Mouse (Mus musculus) thymus, adult 2 months (tissue): Measurements from ENCODE around the gene Actn3. TPM values are rescaled to one million over a fixed set of nuclear protein-coding genes. Genes with fewer than 3 reads are reported as not detected.

Experiments used
- DNase-seq: peaks from one replicate; pipeline ENCODE4 v3.0.0; 2021
- H3K27ac ChIP-seq: fragments of 200-500 bp; 2 replicates; pipeline ENCODE4 v1.5.1; 2012; ENCODE audit warnings: low read length, control low read depth; ENCODE audit not compliant: control insufficient read depth, insufficient read depth
- H3K27me3 ChIP-seq: fragments of 200-500 bp; 2 replicates; pipeline ENCODE4 v1.6.1; 2012; ENCODE audit warnings: mild to moderate bottlenecking, low read length, moderate library complexity, mixed read lengths; ENCODE audit not compliant: control insufficient read depth, insufficient read depth
- H3K36me3 ChIP-seq: fragments of 200-500 bp; 2 replicates; pipeline ENCODE4 v1.6.1; 2012; ENCODE audit warnings: mild to moderate bottlenecking, low read length, moderate library complexity; ENCODE audit not compliant: control insufficient read depth, insufficient read depth
- H3K4me1 ChIP-seq: fragments of 200-500 bp; replicated peaks from 2 replicates; pipeline ENCODE4 v1.6.1; 2012; ENCODE audit warnings: low read length; ENCODE audit not compliant: control insufficient read depth, insufficient read depth
- H3K4me3 ChIP-seq: fragments of 200-500 bp; 2 replicates; pipeline ENCODE4 v1.5.1; 2012; ENCODE audit warnings: mild to moderate bottlenecking, low read length, control low read depth, moderate library complexity; ENCODE audit not compliant: control insufficient read depth, insufficient read depth
- CTCF ChIP-seq: fragments of 200-500 bp; IDR thresholded peaks from 2 replicates; pipeline ENCODE4 v1.5.1; 2012; ENCODE audit warnings: mild to moderate bottlenecking, control low read depth, low read length, moderate library complexity, borderline replicate concordance; ENCODE audit not compliant: control insufficient read depth, poor library complexity, insufficient read depth; ENCODE audit errors: extremely low read depth
- POLR2A ChIP-seq: fragments of 200-500 bp; IDR thresholded peaks from 2 replicates; pipeline ENCODE4 v1.6.1; 2012; ENCODE audit warnings: mild to moderate bottlenecking, low read length, control low read depth, moderate library complexity; ENCODE audit not compliant: control insufficient read depth, poor library complexity, insufficient read depth; ENCODE audit errors: extremely low read depth
- WGBS: fragments of 180-500 bp; shearing (Covaris S2); methylation state at CpG from one replicate; pipeline ENCODE4 v1.1.7; 2018; 5-methylcytosine and 5-hydroxymethylcytosine counted together
- polyA plus RNA-seq: library from polyadenylated mRNA; depleted of rRNA; stranded (reverse); fragments of >200 nt; gene quantifications from 2 replicates; pipeline ENCODE4 v1.2.3, GENCODE M21; 2012

Gene Actn3
- polyA plus RNA-seq, 1 experiment: 11.8 TPM

DNA sequence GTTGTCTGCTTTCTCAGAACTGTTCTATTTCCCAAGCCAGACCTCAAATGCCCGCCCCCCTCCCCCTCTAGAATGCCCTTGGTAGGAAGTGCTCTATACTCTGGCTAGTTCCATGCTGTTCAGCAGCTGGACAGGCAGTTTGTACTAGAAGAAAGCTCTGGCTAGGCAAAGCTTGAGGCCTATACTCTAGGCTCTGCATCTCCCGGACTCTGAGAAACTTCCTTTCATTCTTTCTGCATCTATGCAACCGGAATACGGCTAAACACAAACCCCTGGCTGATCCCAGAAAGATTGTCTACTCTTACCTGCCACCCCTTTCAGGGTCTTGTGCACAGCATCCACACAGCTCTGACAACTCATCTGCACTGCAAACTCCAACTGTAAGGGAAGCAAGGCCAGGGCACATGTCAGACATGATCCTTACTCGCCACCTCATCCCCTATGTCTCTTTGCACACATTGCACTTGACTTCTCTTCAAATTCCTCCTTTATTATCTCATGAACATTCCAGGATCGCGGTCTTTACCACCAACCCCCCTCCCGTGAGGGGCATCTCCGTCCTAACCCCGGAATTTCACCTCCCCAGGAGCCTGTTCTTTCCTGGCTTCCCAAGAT lies 39.1 kb downstream of the Actn3 start:
- Histone ChIP-seq H3K4me3 (peak overlapping the region; percentile 75), H3K36me3 (no peaks in the 10 kb centered on the region), H3K27ac (no peak overlapping the region), H3K27me3 (no peaks in the 10 kb centered on the region; the same call in 1 of the 2 replicates), H3K4me1 (peaks cover 15% of the 10 kb centered on the region)
- 29% methylated on average over 10 of the region's 10 CpGs for WGBS
- no peak for TF ChIP-seq CTCF
- TF ChIP-seq POLR2A: no peak
- no peak for DNase-seq

DNA sequence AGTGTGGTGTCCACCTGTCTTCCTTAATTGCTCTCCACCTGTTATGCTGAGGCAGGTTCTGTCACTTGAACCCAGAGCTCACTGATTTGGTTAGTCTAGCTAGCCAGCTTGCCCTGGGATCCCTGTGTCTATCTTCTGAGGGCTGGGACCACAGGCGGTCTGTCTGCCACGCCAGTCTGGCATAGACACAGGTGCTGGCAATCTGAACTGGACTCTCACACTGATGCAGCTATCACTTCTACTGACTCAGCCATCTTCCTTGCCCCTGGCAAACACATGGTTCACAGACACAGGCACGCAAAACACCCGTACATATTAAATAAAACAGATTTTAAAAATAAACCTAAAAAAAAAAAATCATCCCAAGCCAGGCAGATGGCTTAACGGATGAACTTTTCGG lies 40.7 kb downstream of the Actn3 start:
- H3K27me3 ChIP-seq: no peaks in the 10 kb centered on the region; the same call in 1 of the 2 replicates
- no peak overlapping the region for H3K4me3 ChIP-seq
- H3K4me1 ChIP-seq: peaks cover 15% of the 10 kb centered on the region
- H3K36me3 ChIP-seq: no peaks in the 10 kb centered on the region
- H3K27ac ChIP-seq: no peak overlapping the region
- DNase-seq: no peak
- 94% methylated on average over 6 of the region's 6 CpGs for WGBS
- TF ChIP-seq POLR2A (no peak), CTCF (no peak)

DNA sequence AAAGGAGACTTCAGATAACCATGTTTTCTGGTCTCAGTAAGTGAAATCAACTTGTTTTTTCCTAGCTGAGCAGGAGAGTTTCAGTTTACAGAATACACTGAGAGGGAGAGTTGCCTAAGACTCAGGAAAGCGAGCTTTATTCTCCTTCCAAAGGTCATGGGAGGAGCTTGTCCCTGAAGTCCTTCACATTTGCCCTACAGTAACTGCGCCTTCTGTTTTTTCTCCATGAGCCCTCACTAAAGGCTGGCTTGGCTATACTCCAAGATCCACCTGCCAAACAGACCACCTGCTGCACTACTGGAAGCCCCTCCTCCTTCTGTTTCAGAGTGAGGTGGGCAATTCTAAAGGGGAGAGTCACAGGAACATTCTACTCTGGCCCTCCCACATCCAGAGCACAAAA lies 41.6 kb downstream of the Actn3 start:
- Histone ChIP-seq H3K36me3 (no peaks in the 10 kb centered on the region), H3K27ac (no peak overlapping the region), H3K27me3 (no peaks in the 10 kb centered on the region; the same call in 1 of the 2 replicates), H3K4me3 (no peak overlapping the region), H3K4me1 (peaks cover 15% of the 10 kb centered on the region)
- 98% methylated on average over 2 of the region's 2 CpGs for WGBS
- no peak for DNase-seq
- no peak for TF ChIP-seq POLR2A
- TF ChIP-seq CTCF: no peak

DNA sequence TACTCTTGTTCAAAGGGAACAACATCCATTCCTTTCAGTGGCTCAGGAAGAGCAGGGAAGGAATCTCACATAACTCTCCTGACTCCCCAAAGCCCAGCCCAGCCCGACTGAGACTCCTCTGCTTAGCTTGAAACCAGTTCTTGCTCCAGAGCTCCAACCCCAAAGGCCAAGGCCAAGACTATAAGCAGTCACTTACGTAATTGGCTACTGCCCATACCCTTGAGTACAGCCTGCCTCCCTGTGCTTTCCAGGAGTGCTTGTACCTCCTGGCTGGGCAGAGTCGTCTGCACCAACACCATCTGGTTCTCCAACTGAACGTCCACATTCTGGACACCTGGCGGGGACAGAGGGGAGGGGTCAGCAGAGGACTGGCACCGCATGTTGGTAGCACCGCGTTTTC lies 43.7 kb downstream of the Actn3 start:
- TF ChIP-seq CTCF (no peak), POLR2A (no peak)

DNA sequence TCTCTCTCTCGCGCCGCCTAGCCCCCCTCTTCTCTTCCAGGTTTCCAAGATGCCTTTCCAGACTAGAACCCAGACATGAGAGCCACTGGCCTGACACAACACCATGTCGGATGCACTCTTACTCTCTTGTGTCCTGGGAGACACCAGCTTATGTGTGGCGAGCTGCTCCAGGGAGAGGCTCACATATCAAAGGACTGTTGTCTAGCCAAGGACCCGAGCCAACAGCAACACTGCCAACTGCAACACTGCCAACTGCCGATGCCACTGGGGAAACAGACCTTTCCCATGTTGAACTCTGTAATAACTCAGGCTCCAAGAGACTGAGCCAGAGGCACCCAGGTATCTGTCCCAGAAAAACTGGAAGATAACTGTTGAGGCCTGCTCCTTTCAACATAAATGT lies 48.6 kb downstream of the Actn3 start:
- 94% methylated on average over 7 of the region's 7 CpGs for WGBS
- Histone ChIP-seq H3K4me3 (no peak overlapping the region), H3K27me3 (no peaks in the 10 kb centered on the region), H3K36me3 (no peaks in the 10 kb centered on the region), H3K4me1 (no peaks in the 10 kb centered on the region), H3K27ac (no peak overlapping the region)
- DNase-seq: no peak
- no peak for TF ChIP-seq POLR2A
- TF ChIP-seq CTCF: no peak

More for the DNA sequence above, 43.7 kb downstream of the Actn3 start:
- no peak for DNase-seq
- Histone ChIP-seq H3K27me3 (no peaks in the 10 kb centered on the region), H3K36me3 (no peaks in the 10 kb centered on the region), H3K4me3 (no peak overlapping the region), H3K4me1 (peaks cover 7% of the 10 kb centered on the region), H3K27ac (no peak overlapping the region)
- WGBS: 95% methylated on average over 8 of the region's 8 CpGs

DNA sequence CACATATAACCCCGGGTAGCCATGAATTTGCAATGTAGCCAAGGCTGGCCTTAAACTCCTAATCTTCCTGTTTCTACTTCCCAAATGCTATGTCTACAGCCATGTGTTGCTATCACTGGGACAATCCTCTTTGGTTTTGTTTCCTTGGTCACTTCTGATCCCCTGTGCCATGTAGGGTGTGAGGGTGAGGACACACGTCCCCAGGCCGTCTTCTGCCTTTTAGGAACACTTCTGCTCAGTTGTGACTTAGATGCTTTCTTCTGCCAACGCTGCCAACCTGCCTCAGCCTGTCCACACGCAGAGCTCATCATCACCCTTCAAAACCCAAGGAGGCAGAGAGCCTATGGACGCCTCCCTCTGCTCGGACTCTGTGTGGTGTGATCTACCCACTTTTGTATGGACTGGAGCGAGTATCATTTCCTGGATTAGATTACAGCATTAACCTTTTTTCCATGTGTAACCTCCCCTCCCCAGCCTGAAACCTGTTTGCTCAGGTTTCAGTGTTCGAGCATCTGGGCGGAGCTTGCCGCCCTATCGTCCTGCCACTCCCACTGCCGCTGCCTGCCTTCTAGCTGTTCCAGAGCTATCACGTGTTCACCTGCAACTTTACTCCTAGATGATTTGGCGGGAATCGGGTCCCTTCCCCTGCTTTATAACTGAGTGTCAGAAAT lies 49.1 kb downstream of the Actn3 start:
- Histone ChIP-seq H3K27me3 (no peaks in the 10 kb centered on the region), H3K36me3 (no peaks in the 10 kb centered on the region), H3K4me3 (no peak overlapping the region), H3K27ac (no peak overlapping the region), H3K4me1 (no peaks in the 10 kb centered on the region)
- DNase-seq: no peak
- 92% methylated on average over 16 of the region's 16 CpGs for WGBS
- TF ChIP-seq POLR2A (no peak), CTCF (no peak)
